Comparison of ENCODE assay signal across 12 mouse cellular contexts in genomic region chr12:80324785-80325131, GRCm38 (mm10).
DNase-seq lines count a peak whose midpoint lies in the region; ATAC-seq and TF ChIP-seq lines count a peak whose summit lies in the region.
"Had no signal": no experiment of that assay in that cellular context is flagged by ENCODE, and none has a peak within 500 bp of the region (broad histone marks: within the 10 kb centered on the region; RNA-seq: fewer than 3 reads in every experiment).

No protein-coding gene starts in this region.

- H3K36me3 ChIP-seq in heart, adult 2 months (ENCODE audit: control insufficient read depth, insufficient read depth, low read length): no peaks in the 10 kb centered on the region
- no peaks in the 10 kb centered on the region for H3K36me3 ChIP-seq in intestine, embryonic 14.5 days (ENCODE audit: control insufficient read depth, insufficient read depth, low read length)
- no peaks in the 10 kb centered on the region for H3K36me3 ChIP-seq in liver, embryonic 16.5 days (ENCODE audit: control insufficient read depth, insufficient read depth)
- H3K36me3 ChIP-seq: neural tube, embryonic 12.5 days had no signal

- TF ChIP-seq EP300 in heart, adult 2 months (IDR thresholded peaks at IDR 0.05; ENCODE audit: insufficient read depth, low read depth, low read length): 0 out of 2 replicates have a peak, but pooled peaks have one; percentile 4

- DNase-seq in heart, adult 2 months: no peak
- DNase-seq in heart, postnatal 4 days: no peak
- DNase-seq in kidney, adult 9 months: peak; percentile 81
- no peak for DNase-seq in kidney, postnatal 4 days
- DNase-seq in intestine, embryonic 14.5 days (ENCODE audit: low spot score): no peak
- no peak for DNase-seq in neural tube, embryonic 10.5 days (ENCODE audit: extremely low spot score, low spot score)
- DNase-seq in gastrocnemius, adult 2 months: no peak
- DNase-seq: cerebellum, postnatal 36 days; midbrain, embryonic 14.5 days had no signal

- TF ChIP-seq POLR2A in heart, adult 2 months (IDR thresholded peaks at IDR 0.05; ENCODE audit: insufficient read depth, low read depth, low read length): no peak

- no peak overlapping the region for H3K9ac ChIP-seq in heart, adult 2 months (ENCODE audit: low read depth, low read length)
- no peak overlapping the region for H3K9ac ChIP-seq in intestine, embryonic 14.5 days (ENCODE audit: low read length)
- no peak overlapping the region for H3K9ac ChIP-seq in liver, embryonic 16.5 days (ENCODE audit: low read depth, low read length)
- H3K9ac ChIP-seq: neural tube, embryonic 12.5 days had no signal

- H3K4me1 ChIP-seq in heart, adult 2 months (ENCODE audit: control insufficient read depth, insufficient read depth, low read length): peaks cover 16% of the 10 kb centered on the region
- H3K4me1 ChIP-seq in intestine, embryonic 14.5 days (replicated peaks; ENCODE audit: control insufficient read depth, insufficient read depth, low read length): peaks cover 23% of the 10 kb centered on the region
- peaks cover 9% of the 10 kb centered on the region for H3K4me1 ChIP-seq in liver, embryonic 16.5 days (ENCODE audit: control insufficient read depth, low read depth, low read length)

- H3K9me3 ChIP-seq in intestine, embryonic 14.5 days (ENCODE audit: control insufficient read depth, low read length): 0 out of 2 replicates have a peak, but pooled peaks cover 3% of the 10 kb centered on the region
- H3K9me3 ChIP-seq in liver, embryonic 16.5 days (replicated peaks; ENCODE audit: control insufficient read depth, low read length): no peaks in the 10 kb centered on the region
- H3K9me3 ChIP-seq: neural tube, embryonic 12.5 days had no signal

- H3K27ac ChIP-seq in heart, adult 2 months: peak overlapping the region; percentile 50
- H3K27ac ChIP-seq in intestine, embryonic 14.5 days (ENCODE audit: low read depth): no peak overlapping the region
- H3K27ac ChIP-seq in liver, embryonic 16.5 days (ENCODE audit: low read length): no peak overlapping the region
- H3K27ac ChIP-seq in gastrocnemius, adult 2 months: no peak overlapping the region
- H3K27ac ChIP-seq: neural tube, embryonic 12.5 days had no signal

- peak; percentile 37; the same call in 1 of the 2 replicates for ATAC-seq in intestine, embryonic 14.5 days (replicated peaks; ENCODE audit: low FRiP score, low TSS enrichment, low read depth)
- ATAC-seq in liver, embryonic 16.5 days (ENCODE audit: low read depth): peak; percentile 64

- H3K27me3 ChIP-seq in heart, adult 2 months (ENCODE audit: control insufficient read depth, insufficient read depth, low read length): no peaks in the 10 kb centered on the region
- H3K27me3 ChIP-seq in intestine, embryonic 14.5 days (replicated peaks; ENCODE audit: control insufficient read depth, insufficient read depth, low read length): no peaks in the 10 kb centered on the region
- no peaks in the 10 kb centered on the region for H3K27me3 ChIP-seq in liver, embryonic 16.5 days (ENCODE audit: control insufficient read depth, insufficient read depth, low read depth, low read length)
- H3K27me3 ChIP-seq: neural tube, embryonic 12.5 days had no signal

- 8% methylated on average over 1 of the region's 1 CpGs for WGBS in heart, adult 2 months
- 14% methylated on average over 1 of the region's 1 CpGs for WGBS in intestine, embryonic 14.5 days
- WGBS in liver, embryonic 16.5 days (ENCODE audit: insufficient replicate concordance): 44% methylated on average over 1 of the region's 1 CpGs

- no peak overlapping the region for H3K4me2 ChIP-seq in intestine, embryonic 14.5 days (ENCODE audit: low read length)
- H3K4me2 ChIP-seq in liver, embryonic 16.5 days (ENCODE audit: low read depth, low read length): no peak overlapping the region
- H3K4me2 ChIP-seq: neural tube, embryonic 12.5 days had no signal

- H3K79me2 ChIP-seq in heart, adult 2 months (replicated peaks; ENCODE audit: control insufficient read depth, insufficient read depth, low read length): no peaks in the 10 kb centered on the region

- no peak overlapping the region for H3K4me3 ChIP-seq in heart, adult 2 months
- H3K4me3 ChIP-seq in intestine, embryonic 14.5 days (ENCODE audit: low read depth, low read length): no peak overlapping the region
- no peak overlapping the region for H3K4me3 ChIP-seq in liver, embryonic 16.5 days (ENCODE audit: low read depth, low read length)
- H3K4me3 ChIP-seq in gastrocnemius, adult 2 months: no peak overlapping the region
- H3K4me3 ChIP-seq: erythroblast, embryonic 14.5 days; neural tube, embryonic 12.5 days had no signal

- TF ChIP-seq CTCF in heart, adult 2 months (IDR thresholded peaks at IDR 0.05): no peak
- TF ChIP-seq CTCF in gastrocnemius, adult 2 months (IDR thresholded peaks at IDR 0.05): no peak

- intact Hi-C loops in heart, adult 2 months (cut with DNase I): loop anchor here (5.0 kb wide), 2 partner anchors 67 to 117 kb away; no protein-coding TSS in a partner anchor
- intact Hi-C loops in gastrocnemius, adult 2 months (cut with DNase I): no loop called here
